Mouse (Mus musculus): Measurements from ENCODE around the gene Camkmt. TPM values are rescaled to one million over a fixed set of nuclear protein-coding genes. Genes with fewer than 3 reads are reported as not detected.

The Camkmt gene
- total and polyA plus RNA-seq, 3 experiments: 1.6 to 5.9 TPM; not detected in 1

- Histone ChIP-seq H3K9ac (ENCODE audit: control insufficient read depth, low read depth, low read length, poor library complexity, severe bottlenecking) (no peak overlapping the region), H3K9me3 (replicated peaks; ENCODE audit: insufficient read depth, low read length) (no peaks in the 10 kb centered on the region), H3K79me2 (ENCODE audit: control insufficient read depth, insufficient read depth, low read length, poor library complexity) (no peaks in the 10 kb centered on the region), H3K4me3 (ENCODE audit: control insufficient read depth in 1 of 2, insufficient read depth in 1 of 2, low read depth in 2 of 2, low read length in 2 of 2) (no peak overlapping the region), H3K27me3 (ENCODE audit: control insufficient read depth in 1 of 2, insufficient read depth in 2 of 2, low read length in 2 of 2) (no peaks in the 10 kb centered on the region), H3K27ac (ENCODE audit: control insufficient read depth, low read depth, low read length) (no peak overlapping the region), H3K36me3 (ENCODE audit: control insufficient read depth in 1 of 2, insufficient read depth in 2 of 2, low read length in 2 of 2) (no peaks in the 10 kb centered on the region), H3K4me1 (ENCODE audit: control insufficient read depth in 1 of 2, insufficient read depth in 2 of 2, low read length in 2 of 2) (0 out of 4 replicates have a peak, but pooled peaks cover 0 to under 1% of the 10 kb centered on the region in 2 experiments)
- TF ChIP-seq POLR2AphosphoS5 (IDR thresholded peaks at IDR 0.05; ENCODE audit: borderline replicate concordance, low read depth, low read length) (no peak), MEF2A (IDR thresholded peaks at IDR 0.05; ENCODE audit: extremely low read depth, insufficient replicate concordance, low read depth, low read length, poor library complexity, severe bottlenecking) (no peak), RCOR1 (IDR thresholded peaks at IDR 0.05; ENCODE audit: low read depth, low read length) (no peak), POLR2AphosphoS2 (IDR thresholded peaks at IDR 0.05; ENCODE audit: low read length) (no peak), POLR2A (IDR thresholded peaks at IDR 0.05; ENCODE audit: control insufficient read depth in 1 of 2, insufficient read depth in 1 of 2, low read depth in 1 of 2, low read length in 2 of 2, poor library complexity in 1 of 2) (no peak), TCF12 (IDR thresholded peaks at IDR 0.05; ENCODE audit: low read depth, low read length) (no peak), ETS1 (IDR thresholded peaks at IDR 0.05; ENCODE audit: low read depth, low read length) (no peak), CHD1 (IDR thresholded peaks at IDR 0.05; ENCODE audit: low read depth, low read length) (no peak), ELF1 (IDR thresholded peaks at IDR 0.05; ENCODE audit: low read depth, low read length) (no peak), KAT2A (conservative IDR thresholded peaks at IDR 0.05; ENCODE audit: low read depth, low read length) (no peak), NRF1 (IDR thresholded peaks at IDR 0.05; ENCODE audit: insufficient read depth, low read depth, low read length, poor library complexity, severe bottlenecking) (no peak), EP300 (IDR thresholded peaks at IDR 0.05; ENCODE audit: low read depth in 1 of 2, low read length in 2 of 2) (no peak), NELFE (IDR thresholded peaks at IDR 0.05; ENCODE audit: low read depth, low read length) (no peak), TBP (IDR thresholded peaks at IDR 0.05; ENCODE audit: low read depth, low read length) (no peak), USF2 (IDR thresholded peaks at IDR 0.05; ENCODE audit: borderline replicate concordance in 1 of 2, insufficient read depth in 1 of 2, low read depth in 1 of 2, low read length in 2 of 2) (no peak), JUND (IDR thresholded peaks at IDR 0.05; ENCODE audit: low read depth, low read length) (no peak), MAX (IDR thresholded peaks at IDR 0.05; ENCODE audit: low read length) (no peak), ZNF384 (IDR thresholded peaks at IDR 0.05; ENCODE audit: low read depth, low read length) (no peak)
- DNase-seq (ENCODE audit: low read depth, low spot score): no peak
Measured at GRCm38 (mm10) chr17:85368776-85369175, 278.4 kb downstream of the Camkmt start.

GRCm38 (mm10) chr17:85372076-85372475, 281.7 kb downstream of the Camkmt start:
- peaks cover 0 to 12% of the 10 kb centered on the region in 2 experiments; a peak in 3 of 4 replicates for H3K4me1 ChIP-seq (ENCODE audit: control insufficient read depth in 1 of 2, insufficient read depth in 2 of 2, low read length in 2 of 2)
- no peaks in the 10 kb centered on the region for H3K9me3 ChIP-seq (replicated peaks; ENCODE audit: insufficient read depth, low read length)
- DNase-seq (ENCODE audit: low read depth, low spot score): peak; percentile 53
- H3K27me3 ChIP-seq (ENCODE audit: control insufficient read depth in 1 of 2, insufficient read depth in 2 of 2, low read length in 2 of 2): no peaks in the 10 kb centered on the region
- no peak overlapping the region for H3K27ac ChIP-seq (ENCODE audit: control insufficient read depth, low read depth, low read length)
- H3K9ac ChIP-seq (ENCODE audit: control insufficient read depth, low read depth, low read length, poor library complexity, severe bottlenecking): no peak overlapping the region
- no peak overlapping the region for H3K4me3 ChIP-seq (ENCODE audit: control insufficient read depth in 1 of 2, insufficient read depth in 1 of 2, low read depth in 2 of 2, low read length in 2 of 2)
- H3K79me2 ChIP-seq (ENCODE audit: control insufficient read depth, insufficient read depth, low read length, poor library complexity): no peaks in the 10 kb centered on the region
- TF ChIP-seq MXI1 (IDR thresholded peaks at IDR 0.05; ENCODE audit: low read depth, low read length) (peak; percentile 87), ZC3H11A (IDR thresholded peaks at IDR 0.05; ENCODE audit: low read depth, low read length) (no peak), RCOR1 (IDR thresholded peaks at IDR 0.05; ENCODE audit: low read depth, low read length) (no peak), SIN3A (IDR thresholded peaks at IDR 0.05; ENCODE audit: low read length) (peak; percentile 60)
- H3K36me3 ChIP-seq (ENCODE audit: control insufficient read depth in 1 of 2, insufficient read depth in 2 of 2, low read length in 2 of 2): peaks cover 0 to 3% of the 10 kb centered on the region in 2 experiments; a peak in 2 of 4 replicates
